Mouse (Mus musculus): Measurements from ENCODE around the gene 1600014C23Rik. TPM values are rescaled to one million over a fixed set of nuclear protein-coding genes. Genes with fewer than 3 reads are reported as not detected.
A peak's percentile ranks its signal among the peaks of the same experiment; 100 is the strongest.

The 1600014C23Rik gene
- polyA plus RNA-seq, 1 experiment from 2014 or later: 0.68 TPM

DNA sequence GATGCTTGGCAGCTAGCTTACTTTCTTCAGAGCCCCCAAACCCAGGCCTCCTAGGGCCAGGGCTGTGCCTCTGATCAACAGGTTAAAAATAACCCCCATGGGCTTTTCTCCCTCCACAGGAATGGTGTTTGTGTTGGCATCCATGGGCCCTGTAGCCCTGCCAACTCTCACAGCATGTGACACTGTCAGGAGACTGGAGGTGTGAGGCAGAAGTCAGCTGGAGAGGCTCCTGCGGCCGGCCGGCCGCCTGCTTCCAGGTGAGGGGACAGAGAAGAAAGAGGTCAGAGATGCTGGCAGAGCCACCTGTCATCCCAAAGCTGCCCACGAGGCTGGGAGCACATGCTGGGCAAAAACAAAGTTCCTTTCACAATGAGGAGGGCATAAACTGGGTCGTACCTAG is 15.5 kb upstream of the 1600014C23Rik start:
- Histone ChIP-seq H3K9ac (no peak overlapping the region), H3K4me2 (no peak overlapping the region), H3K27ac (no peak overlapping the region), H3K4me3 (replicated peaks) (no peak overlapping the region), H3K9me3 (replicated peaks) (no peaks in the 10 kb centered on the region), H3K4me1 (peaks cover 25% of the 10 kb centered on the region), H3K27me3 (no peaks in the 10 kb centered on the region), H3K36me3 (no peaks in the 10 kb centered on the region)
- WGBS: 74% methylated on average over 6 of the region's 6 CpGs
- no peak for ATAC-seq (replicated peaks; ENCODE audit: low FRiP score)

GRCm38 (mm10) chr17:45747858-45748785 is 14.5 kb upstream of the 1600014C23Rik start:
- peaks cover 26% of the 10 kb centered on the region for H3K4me1 ChIP-seq
- no peak for ATAC-seq (replicated peaks; ENCODE audit: low FRiP score)
- no peak overlapping the region for H3K4me3 ChIP-seq (replicated peaks)
- no peak overlapping the region for H3K27ac ChIP-seq
- no peak overlapping the region for H3K4me2 ChIP-seq
- H3K9me3 ChIP-seq (replicated peaks): no peaks in the 10 kb centered on the region
- no peaks in the 10 kb centered on the region for H3K27me3 ChIP-seq
- WGBS: 74% methylated on average over 16 of the region's 16 CpGs
- H3K36me3 ChIP-seq: no peaks in the 10 kb centered on the region
- H3K9ac ChIP-seq: no peak overlapping the region

DNA sequence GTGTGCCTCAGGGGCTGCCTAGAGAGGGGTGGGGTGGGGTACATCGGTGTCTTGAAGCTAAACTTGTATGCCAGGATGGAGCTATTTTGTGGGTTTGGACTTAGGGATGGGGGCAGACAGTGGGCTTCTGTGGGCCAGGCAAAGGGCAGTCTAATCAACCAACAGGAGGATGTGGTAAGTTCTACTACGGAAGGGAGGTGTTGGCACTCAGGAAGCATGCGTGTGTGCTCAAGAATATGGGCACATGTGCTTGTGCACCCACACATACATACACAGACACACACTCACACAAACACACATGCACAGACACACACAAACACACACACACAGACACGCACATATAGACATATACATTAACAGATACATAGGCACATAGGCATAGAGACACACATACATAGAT is 13.6 kb upstream of the 1600014C23Rik start:
- no peak overlapping the region for H3K27ac ChIP-seq
- WGBS: 97% methylated on average over 4 of the region's 4 CpGs
- H3K9ac ChIP-seq: no peak overlapping the region
- no peak overlapping the region for H3K4me2 ChIP-seq
- ATAC-seq (replicated peaks; ENCODE audit: low FRiP score): no peak
- H3K9me3 ChIP-seq (replicated peaks): no peaks in the 10 kb centered on the region
- peaks cover 26% of the 10 kb centered on the region for H3K4me1 ChIP-seq
- no peaks in the 10 kb centered on the region for H3K36me3 ChIP-seq
- H3K27me3 ChIP-seq: no peaks in the 10 kb centered on the region
- H3K4me3 ChIP-seq (replicated peaks): no peak overlapping the region

DNA sequence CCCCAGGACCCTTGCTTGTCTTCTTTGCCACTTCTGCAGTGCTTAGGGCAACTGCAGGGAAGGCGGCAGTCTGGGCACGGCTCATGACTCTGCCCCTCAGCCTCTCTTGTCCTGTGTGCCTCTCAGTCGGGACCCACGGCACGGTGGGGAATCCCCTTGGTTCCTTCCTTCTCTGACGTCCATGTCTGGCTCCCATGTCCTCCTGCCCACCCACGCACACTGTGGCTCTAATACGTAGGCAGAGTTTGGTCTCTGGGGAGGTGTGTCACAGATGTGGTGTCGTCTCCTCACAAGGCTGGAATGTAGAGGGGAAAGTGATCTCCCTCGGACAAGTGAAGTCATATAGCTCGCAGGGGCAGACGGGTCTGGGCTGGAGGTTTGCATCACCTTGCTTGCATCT is 13.1 kb upstream of the 1600014C23Rik start:
- Histone ChIP-seq H3K4me3 (replicated peaks) (no peak overlapping the region), H3K36me3 (no peaks in the 10 kb centered on the region), H3K9me3 (replicated peaks) (no peaks in the 10 kb centered on the region), H3K4me1 (peaks cover 26% of the 10 kb centered on the region), H3K27me3 (no peaks in the 10 kb centered on the region), H3K9ac (no peak overlapping the region), H3K4me2 (no peak overlapping the region), H3K27ac (no peak overlapping the region)
- ATAC-seq (replicated peaks; ENCODE audit: low FRiP score): no peak
- WGBS: 60% methylated on average over 12 of the region's 12 CpGs

DNA sequence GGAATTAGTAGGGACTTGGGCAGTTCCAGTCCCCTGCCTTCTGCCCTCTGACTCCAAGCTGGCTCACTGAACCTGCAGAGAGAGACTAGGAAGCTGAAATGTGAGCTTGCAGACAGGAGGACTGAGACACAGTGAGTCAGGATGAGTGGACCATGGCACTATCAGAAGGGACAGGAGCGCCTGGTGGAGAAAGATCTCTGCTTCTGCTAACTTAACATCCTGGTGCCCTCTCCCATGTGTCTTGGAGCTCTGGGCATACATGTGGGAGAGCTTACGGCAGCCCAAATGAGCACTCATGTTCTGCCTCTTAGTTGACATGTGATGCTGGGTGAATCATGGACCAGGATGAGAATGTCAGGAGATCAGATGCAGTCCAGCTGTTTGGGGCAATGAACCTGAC is 12.0 kb upstream of the 1600014C23Rik start:
- Histone ChIP-seq H3K4me3 (replicated peaks) (no peak overlapping the region), H3K4me1 (peaks cover 26% of the 10 kb centered on the region), H3K9ac (no peak overlapping the region), H3K27me3 (no peaks in the 10 kb centered on the region), H3K36me3 (no peaks in the 10 kb centered on the region), H3K9me3 (replicated peaks) (no peaks in the 10 kb centered on the region), H3K27ac (peak overlapping the region; percentile 5; the same call in 1 of the 2 replicates), H3K4me2 (no peak overlapping the region)
- WGBS: 62% methylated on average over 2 of the region's 2 CpGs
- ATAC-seq (replicated peaks; ENCODE audit: low FRiP score): 0 out of 2 replicates have a peak, but pooled peaks have one; percentile 52

GRCm38 (mm10) chr17:45742371-45743147 is 8.9 kb upstream of the 1600014C23Rik start:
- no peaks in the 10 kb centered on the region for H3K36me3 ChIP-seq
- H3K4me1 ChIP-seq: peaks cover 22% of the 10 kb centered on the region
- H3K27me3 ChIP-seq: no peaks in the 10 kb centered on the region
- H3K4me3 ChIP-seq (replicated peaks): no peak overlapping the region
- no peak overlapping the region for H3K9ac ChIP-seq
- H3K4me2 ChIP-seq: no peak overlapping the region
- H3K27ac ChIP-seq: no peak overlapping the region
- WGBS: 49% methylated on average over 13 of the region's 13 CpGs
- H3K9me3 ChIP-seq (replicated peaks): no peaks in the 10 kb centered on the region
- ATAC-seq (replicated peaks; ENCODE audit: low FRiP score): no peak

DNA sequence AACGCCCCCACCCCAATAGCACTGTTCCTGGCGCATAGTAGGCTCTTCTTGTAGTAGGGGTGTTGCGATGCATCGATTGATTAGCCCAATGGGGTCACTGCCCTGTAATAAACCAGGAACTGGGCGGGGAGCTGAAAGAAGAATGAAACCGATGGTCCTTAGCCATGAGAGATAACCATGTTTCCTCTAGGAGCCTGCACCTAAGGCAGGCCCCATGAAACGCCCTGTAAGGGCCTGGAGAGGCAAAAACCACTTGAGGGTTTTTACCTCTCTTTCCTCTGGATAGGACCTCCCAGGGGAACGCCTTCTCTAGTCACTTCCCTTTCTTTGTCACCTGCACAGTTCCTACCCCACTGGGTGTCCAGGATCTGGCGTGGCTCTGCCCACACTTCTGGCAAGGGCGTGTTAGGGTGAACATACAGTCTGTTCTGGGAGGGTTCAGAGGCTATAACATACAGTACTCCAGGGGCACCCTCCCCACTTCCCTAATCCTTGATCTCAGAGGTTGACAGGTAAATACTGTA is 3.5 kb upstream of the 1600014C23Rik start:
- H3K27ac ChIP-seq: peak overlapping the region; percentile 91
- peak overlapping the region; percentile 53 for H3K4me3 ChIP-seq (replicated peaks)
- peaks cover 14% of the 10 kb centered on the region for H3K27me3 ChIP-seq
- peak; percentile 19 for ATAC-seq (replicated peaks; ENCODE audit: low FRiP score)
- peaks cover 47% of the 10 kb centered on the region for H3K4me1 ChIP-seq
- H3K4me2 ChIP-seq: peak overlapping the region; percentile 81
- peak overlapping the region; percentile 61 for H3K9ac ChIP-seq
- no peaks in the 10 kb centered on the region for H3K9me3 ChIP-seq (replicated peaks)
- H3K36me3 ChIP-seq: no peaks in the 10 kb centered on the region
- 17% methylated on average over 10 of the region's 10 CpGs for WGBS

DNA sequence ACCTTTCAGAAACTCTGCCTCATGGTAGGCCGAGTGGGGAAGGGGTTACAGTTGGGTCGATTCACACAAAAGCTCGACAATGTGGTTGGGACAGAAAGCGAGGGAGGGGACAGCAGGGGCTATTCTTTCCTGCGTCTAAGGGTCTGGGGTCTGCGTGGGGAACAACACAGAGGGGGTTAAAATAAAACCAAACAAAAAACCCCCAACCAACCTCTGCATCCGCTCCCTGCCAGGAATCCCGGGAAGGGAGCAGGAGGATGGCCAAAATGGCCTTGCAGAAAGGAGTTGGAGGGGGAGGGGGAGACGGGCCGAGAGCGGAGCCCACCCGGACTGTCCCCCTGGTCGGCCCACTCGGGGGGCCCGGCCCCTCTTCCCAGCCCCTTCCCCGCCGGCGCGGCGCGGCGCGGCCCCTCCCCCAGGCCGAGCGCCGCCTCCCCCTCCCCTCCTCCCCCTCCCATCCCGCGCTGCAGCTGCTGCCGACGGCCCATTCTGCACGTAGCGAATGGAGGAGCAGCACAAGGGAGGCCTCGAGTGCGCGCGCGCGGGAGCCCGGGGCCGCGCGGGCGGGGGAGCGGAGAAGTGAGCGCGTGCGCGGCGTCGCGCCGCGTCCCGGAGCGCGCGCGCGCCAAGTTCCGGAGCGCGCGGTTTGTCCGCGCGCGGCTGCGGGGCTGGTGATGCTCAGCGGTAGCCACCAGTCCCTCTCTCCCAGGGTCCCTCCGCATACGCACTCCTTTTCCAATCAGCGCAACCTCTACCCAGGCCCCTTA is 2.9 kb upstream of the 1600014C23Rik start:
- H3K9me3 ChIP-seq (replicated peaks): no peaks in the 10 kb centered on the region
- H3K36me3 ChIP-seq: no peaks in the 10 kb centered on the region
- H3K4me3 ChIP-seq (replicated peaks): peak overlapping the region; percentile 53
- WGBS: under 1% methylated on average over 56 of the region's 72 CpGs
- H3K4me2 ChIP-seq: peak overlapping the region; percentile 81
- peak overlapping the region; percentile 91 for H3K27ac ChIP-seq
- H3K4me1 ChIP-seq: peaks cover 48% of the 10 kb centered on the region
- peaks cover 15% of the 10 kb centered on the region for H3K27me3 ChIP-seq
- ATAC-seq (replicated peaks; ENCODE audit: low FRiP score): peak; percentile 53
- H3K9ac ChIP-seq: peak overlapping the region; percentile 61

GRCm38 (mm10) chr17:45735382-45736310 is 2.0 kb upstream of the 1600014C23Rik start:
- Histone ChIP-seq H3K9ac (peak overlapping the region; percentile 61), H3K4me2 (peak overlapping the region; percentile 81), H3K27me3 (peaks cover 15% of the 10 kb centered on the region), H3K36me3 (no peaks in the 10 kb centered on the region), H3K9me3 (replicated peaks) (no peaks in the 10 kb centered on the region), H3K4me1 (peaks cover 54% of the 10 kb centered on the region), H3K27ac (peak overlapping the region; percentile 91), H3K4me3 (replicated peaks) (peak overlapping the region; percentile 53)
- ATAC-seq (replicated peaks; ENCODE audit: low FRiP score): peak; percentile 27; the same call in 1 of the 2 replicates
- WGBS: 9% methylated on average over 10 of the region's 10 CpGs

DNA sequence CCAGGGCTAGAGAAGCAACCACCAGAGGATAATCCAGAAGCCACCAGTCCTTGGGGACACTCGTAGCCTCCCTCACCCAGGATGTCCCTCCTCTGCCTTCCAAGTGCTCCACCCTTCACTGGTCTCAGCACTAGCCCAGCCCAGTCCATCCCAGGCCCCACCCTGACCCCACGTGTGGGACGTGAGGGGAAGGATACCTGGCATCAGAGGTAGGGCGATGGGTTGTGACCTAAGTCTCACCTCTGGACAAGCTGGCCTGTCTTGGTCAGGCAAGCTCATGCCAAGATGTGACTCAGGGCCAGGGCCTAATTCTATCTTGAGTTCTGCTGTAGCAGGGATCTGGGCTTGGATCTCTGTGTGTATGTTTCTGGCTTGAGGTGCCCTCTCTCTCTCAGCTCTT is 1.2 kb upstream of the 1600014C23Rik start:
- H3K36me3 ChIP-seq: no peaks in the 10 kb centered on the region
- no peak overlapping the region for H3K4me2 ChIP-seq
- ATAC-seq (replicated peaks; ENCODE audit: low FRiP score): no peak
- 77% methylated on average over 4 of the region's 4 CpGs for WGBS
- H3K9ac ChIP-seq: no peak overlapping the region
- peak overlapping the region; percentile 91 for H3K27ac ChIP-seq
- H3K27me3 ChIP-seq: peaks cover 15% of the 10 kb centered on the region
- H3K4me1 ChIP-seq: peaks cover 58% of the 10 kb centered on the region
- H3K4me3 ChIP-seq (replicated peaks): no peak overlapping the region
- no peaks in the 10 kb centered on the region for H3K9me3 ChIP-seq (replicated peaks)
